Mouse (Mus musculus) spleen, adult 2 months (tissue): ENCODE measurements around the gene Fcho1. TPM values are rescaled to one million over a fixed set of nuclear protein-coding genes. Genes with fewer than 3 reads are reported as not detected.
A peak's percentile ranks its signal among the peaks of the same experiment; 100 is the strongest.

ENCODE experiments used
- DNase-seq, 2 experiments: peaks; one replicate each; pipeline versions ENCODE4 v3.0.0 to v3.0.0-alpha.2; 2012 to 2021; ENCODE audit warnings: low spot score in 2 of 2, low read depth in 1 of 2
- H3K27ac ChIP-seq: fragments of 200-500 bp; 2 replicates; pipeline ENCODE4 v1.5.1; 2012; ENCODE audit warnings: low read length, inconsistent platforms; ENCODE audit not compliant: insufficient read depth
- H3K27me3 ChIP-seq: fragments of 200-500 bp; 2 replicates; pipeline ENCODE4 v1.6.1; 2012; ENCODE audit warnings: mild to moderate bottlenecking, moderate library complexity, low read length, inconsistent platforms; ENCODE audit not compliant: control insufficient read depth, insufficient read depth
- H3K36me3 ChIP-seq: fragments of 200-500 bp; 2 replicates; pipeline ENCODE4 v1.6.1; 2012; ENCODE audit warnings: mild to moderate bottlenecking, low read length, inconsistent platforms; ENCODE audit not compliant: control insufficient read depth, insufficient read depth
- H3K4me1 ChIP-seq: fragments of 200-500 bp; 2 replicates; pipeline ENCODE4 v1.6.1; 2011; ENCODE audit warnings: inconsistent platforms; ENCODE audit not compliant: control insufficient read depth, insufficient read depth, insufficient read length
- H3K4me3 ChIP-seq: fragments of 200-500 bp; 2 replicates; pipeline ENCODE4 v1.5.1; 2011; ENCODE audit warnings: mild to moderate bottlenecking, inconsistent platforms; ENCODE audit not compliant: insufficient read depth, insufficient read length; ENCODE audit errors: extremely low read depth
- CTCF ChIP-seq: fragments of 200-500 bp; IDR thresholded peaks from 2 replicates; pipeline ENCODE4 v1.5.1; 2011; ENCODE audit warnings: mild to moderate bottlenecking, inconsistent platforms; ENCODE audit not compliant: insufficient read depth, insufficient read length, insufficient replicate concordance; ENCODE audit errors: extremely low read depth
- POLR2A ChIP-seq: fragments of 200-500 bp; IDR thresholded peaks from 2 replicates; pipeline ENCODE4 v1.6.1; 2011; ENCODE audit warnings: low read depth, low read length, inconsistent platforms
- WGBS: fragments of 180-500 bp; shearing (Covaris S2); methylation state at CpG from one replicate; pipeline ENCODE4 v1.1.7; 2018; 5-methylcytosine and 5-hydroxymethylcytosine counted together
- polyA plus RNA-seq: library from polyadenylated mRNA; depleted of rRNA; stranded (reverse); fragments of >200 nt; gene quantifications from 2 replicates; pipeline ENCODE4 v1.2.3, GENCODE M21; 2012

The Fcho1 gene
- polyA plus RNA-seq, 1 experiment, result 247 TPM

DNA sequence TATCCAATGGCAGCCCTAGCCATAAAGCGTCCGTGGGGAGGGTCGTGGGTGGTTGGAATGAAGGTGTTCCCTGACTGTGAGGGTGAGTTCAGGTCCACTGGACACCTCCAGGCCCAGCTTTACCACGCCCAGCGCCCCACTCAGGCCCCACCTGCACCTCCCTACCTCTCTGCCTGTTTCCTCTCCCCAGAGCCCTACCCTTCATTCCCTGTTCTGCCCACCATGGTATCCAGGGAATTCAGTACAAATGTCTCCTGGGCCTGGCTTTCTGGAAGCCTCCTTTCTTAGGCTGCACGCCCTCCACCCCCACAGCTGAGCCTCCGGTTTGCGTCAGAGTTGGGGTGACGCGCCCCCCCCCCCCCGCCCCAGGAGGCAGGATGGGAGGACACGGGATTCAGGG, 55.3 kb downstream of the Fcho1 start:
- DNase-seq, result no peak
- 37% methylated on average over 12 of the region's 12 CpGs for WGBS
- Histone ChIP-seq H3K4me3 (no peak overlapping the region), H3K36me3 (no peaks in the 10 kb centered on the region), H3K27me3 (no peaks in the 10 kb centered on the region), H3K4me1 (peaks cover 30% of the 10 kb centered on the region), H3K27ac (no peak overlapping the region)
- TF ChIP-seq POLR2A (no peak), CTCF (no peak)

DNA sequence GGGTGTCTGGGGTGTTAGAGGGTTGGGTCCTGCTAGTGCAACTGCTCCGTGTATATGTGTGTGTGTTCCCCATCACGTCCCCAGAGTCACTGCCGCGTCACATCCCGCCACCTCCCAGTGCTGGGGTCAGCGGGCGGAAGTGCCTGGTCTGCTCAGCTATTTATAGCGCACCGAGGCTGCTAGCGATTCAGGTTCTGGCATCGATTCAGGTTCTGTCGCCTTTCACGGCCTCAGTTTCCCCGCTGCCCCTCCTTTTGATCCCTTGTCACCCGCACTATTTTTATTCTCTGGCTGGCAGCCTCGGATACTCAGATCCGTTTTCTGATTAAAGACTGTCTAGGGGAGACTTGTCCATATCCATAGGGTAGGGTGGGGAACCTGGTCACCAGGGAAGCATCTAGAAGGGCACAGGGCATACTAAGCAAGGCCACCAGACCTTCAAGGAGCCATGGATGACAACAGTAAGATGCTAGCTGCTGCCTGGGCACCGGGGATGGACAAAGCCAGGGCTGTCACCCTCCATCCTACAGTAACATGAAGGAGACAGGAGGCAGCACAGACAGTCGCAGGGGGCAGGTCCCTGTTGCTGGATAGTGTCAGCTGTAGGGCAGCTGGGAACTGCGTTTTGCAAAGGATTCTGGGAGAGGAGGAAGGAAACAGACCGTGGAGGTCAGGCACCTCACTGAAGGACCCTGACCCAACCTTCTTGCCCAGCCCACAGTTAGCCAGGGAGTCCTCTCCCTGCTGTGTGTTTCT, 57.1 kb downstream of the Fcho1 start:
- H3K4me3 ChIP-seq, result peak overlapping the region; percentile 31; the same call in 1 of the 2 replicates
- peaks cover 30% of the 10 kb centered on the region for H3K4me1 ChIP-seq
- TF ChIP-seq CTCF (no peak), POLR2A (no peak)
- peak; percentile 47 to 56 for DNase-seq
- H3K27ac ChIP-seq, result no peak overlapping the region
- WGBS, result under 1% methylated on average over 21 of the region's 21 CpGs
- H3K36me3 ChIP-seq, result no peaks in the 10 kb centered on the region
- no peaks in the 10 kb centered on the region for H3K27me3 ChIP-seq

DNA sequence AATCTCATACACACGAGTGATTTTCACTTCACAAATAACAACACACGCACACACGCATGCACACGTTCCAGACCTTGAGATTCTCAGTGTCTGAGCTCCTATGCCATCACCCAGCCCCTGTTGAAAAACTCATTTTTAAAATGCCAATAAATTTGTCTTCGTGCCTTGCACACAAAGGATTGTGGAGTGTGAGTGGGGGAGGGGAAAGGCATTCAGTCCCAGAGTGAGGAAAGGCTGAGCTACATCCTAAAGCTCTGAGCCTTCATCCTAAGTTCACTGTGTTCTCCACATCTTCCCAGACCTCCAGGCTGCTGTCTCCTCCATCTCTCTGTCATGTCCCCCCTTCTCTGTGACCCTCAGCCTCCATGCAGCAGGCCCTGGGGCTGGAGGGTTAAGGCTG, 58.3 kb downstream of the Fcho1 start:
- H3K4me3 ChIP-seq, result no peak overlapping the region
- H3K4me1 ChIP-seq, result peaks cover 30% of the 10 kb centered on the region
- H3K27me3 ChIP-seq, result no peaks in the 10 kb centered on the region
- DNase-seq, result no peak
- 87% methylated on average over 5 of the region's 5 CpGs for WGBS
- no peak overlapping the region for H3K27ac ChIP-seq
- TF ChIP-seq CTCF, result no peak
- TF ChIP-seq POLR2A, result no peak
- no peaks in the 10 kb centered on the region for H3K36me3 ChIP-seq

DNA sequence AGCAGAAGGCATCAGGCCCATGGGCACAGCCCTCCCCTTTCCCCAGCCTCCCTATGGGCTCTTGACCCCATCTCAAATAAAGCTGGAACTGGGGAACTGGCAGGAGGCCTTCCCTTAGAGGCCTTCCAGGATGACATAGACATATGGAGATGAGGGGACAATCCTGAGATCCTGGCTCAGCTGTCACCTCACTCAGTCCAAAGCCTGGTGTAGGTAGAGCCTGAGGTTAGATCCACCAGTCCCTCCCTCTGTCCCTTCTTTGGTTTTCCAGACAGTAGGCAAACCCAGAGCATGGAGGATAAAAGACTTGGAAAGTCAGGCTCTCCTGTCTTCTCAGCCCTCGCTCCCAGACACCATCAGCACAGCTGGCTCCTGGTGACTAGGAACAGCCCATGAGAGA, 58.7 kb downstream of the Fcho1 start:
- no peaks in the 10 kb centered on the region for H3K36me3 ChIP-seq
- no peak overlapping the region for H3K27ac ChIP-seq
- peaks cover 30% of the 10 kb centered on the region for H3K4me1 ChIP-seq
- TF ChIP-seq CTCF (no peak), POLR2A (no peak)
- no peak for DNase-seq
- WGBS, result 80% methylated on average over 1 of the region's 1 CpGs
- no peak overlapping the region for H3K4me3 ChIP-seq
- H3K27me3 ChIP-seq, result no peaks in the 10 kb centered on the region

DNA sequence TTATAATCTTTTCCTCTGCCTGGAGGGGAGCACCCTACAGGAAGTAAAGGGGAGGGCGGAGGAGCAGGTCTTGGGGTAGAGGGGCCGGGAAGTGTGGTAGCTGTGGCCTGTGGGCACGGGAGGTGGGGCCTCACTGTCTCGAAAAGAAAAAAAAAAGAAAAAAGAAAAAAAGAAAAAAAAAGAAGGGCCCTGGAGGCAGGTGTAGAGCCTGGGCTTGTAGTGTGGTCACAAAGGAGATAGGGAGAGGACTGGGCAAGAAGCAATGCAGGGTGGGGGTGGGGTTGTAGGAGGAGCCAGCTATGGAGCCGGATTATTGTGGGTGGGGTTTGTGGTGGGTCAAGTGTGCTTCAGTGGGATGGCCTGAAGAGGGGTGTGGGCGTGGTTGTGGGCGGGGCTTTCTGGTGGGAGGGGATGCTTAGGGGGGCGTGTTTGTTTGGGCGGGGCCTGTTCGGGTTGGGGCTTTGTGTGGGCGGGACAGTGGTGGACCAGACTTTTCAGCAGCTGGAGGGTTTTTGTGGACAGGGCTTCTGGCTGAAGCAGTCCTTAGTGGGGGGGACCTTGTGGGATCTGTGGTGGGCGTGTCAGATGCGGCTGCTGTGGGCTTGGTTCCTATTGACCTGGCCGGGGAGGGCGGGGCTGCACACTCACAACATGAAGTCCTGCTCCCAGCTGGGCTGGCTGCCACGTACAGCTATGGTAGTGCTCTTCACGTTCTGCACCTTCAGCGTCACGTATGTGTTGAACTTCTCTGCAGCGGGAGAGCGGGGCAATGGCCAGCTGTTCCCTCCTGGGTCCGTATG, 60.0 kb downstream of the Fcho1 start:
- no peaks in the 10 kb centered on the region for H3K27me3 ChIP-seq
- no peaks in the 10 kb centered on the region for H3K36me3 ChIP-seq
- TF ChIP-seq CTCF (no peak), POLR2A (no peak)
- peaks cover 21% of the 10 kb centered on the region; the same call in 1 of the 2 replicates for H3K4me1 ChIP-seq
- WGBS, result 3% methylated on average over 22 of the region's 22 CpGs
- H3K27ac ChIP-seq, result no peak overlapping the region
- H3K4me3 ChIP-seq, result no peak overlapping the region
- DNase-seq, result peak in 1 of 2 experiments; percentile 48

DNA sequence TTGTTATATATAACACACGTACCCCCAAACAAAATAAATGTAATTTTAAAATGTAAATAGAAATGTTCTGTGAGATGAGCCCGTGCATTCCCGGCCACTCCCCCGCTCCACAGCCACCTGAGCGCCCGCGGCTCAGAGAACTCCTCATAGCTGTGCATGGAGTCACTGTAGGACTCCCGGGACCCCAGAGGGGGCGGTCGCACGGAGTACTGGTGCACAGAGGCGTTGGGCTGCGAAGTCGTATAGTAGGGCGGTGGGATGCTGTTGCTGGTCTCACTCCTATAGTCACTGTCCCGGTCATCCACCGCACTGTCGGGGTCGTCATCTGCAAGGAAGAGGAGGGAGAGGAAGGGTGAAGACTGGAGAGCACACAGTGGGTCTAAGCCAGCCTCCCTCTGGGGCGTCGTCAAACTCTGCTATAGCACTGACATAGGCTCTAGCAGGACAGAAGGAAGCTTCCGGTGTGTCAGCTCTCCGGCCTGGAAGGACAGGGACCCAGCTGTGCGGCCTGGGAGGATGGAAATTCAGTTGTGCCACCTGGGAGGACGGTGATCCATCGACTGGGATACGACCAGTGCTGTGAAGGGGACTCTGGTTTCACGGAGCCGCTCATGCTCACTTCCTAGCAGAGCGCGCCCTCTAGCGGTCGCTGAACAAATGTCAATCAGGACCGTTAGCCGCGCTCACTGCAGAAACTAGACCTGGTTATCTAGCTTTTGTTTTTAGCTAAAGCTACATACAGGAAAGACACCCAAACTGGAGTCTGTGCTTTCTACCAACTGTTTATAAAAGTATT, 65.0 kb downstream of the Fcho1 start:
- peak; percentile 54 to 81 for DNase-seq
- WGBS, result 22% methylated on average over 36 of the region's 36 CpGs
- Histone ChIP-seq H3K27me3 (no peaks in the 10 kb centered on the region), H3K36me3 (no peaks in the 10 kb centered on the region), H3K4me3 (no peak overlapping the region), H3K27ac (no peak overlapping the region), H3K4me1 (0 out of 2 replicates have a peak, but pooled peaks cover 2% of the 10 kb centered on the region)
- TF ChIP-seq CTCF (peak; percentile 91), POLR2A (no peak)
